Mouse (Mus musculus) midbrain, postnatal 0 days (tissue): Measurements from ENCODE around the gene Sema4d. TPM values are rescaled to one million over a fixed set of nuclear protein-coding genes. Genes with fewer than 3 reads are reported as not detected.

Source experiments
- ATAC-seq: fragments of 200-750 bp; cut with Nextera tagmentation; 2 replicates; pipeline ENCODE4 v1.8.0; 2017; ENCODE audit warnings: moderate number of reproducible peaks, mild to moderate bottlenecking, moderate TSS enrichment, moderate library complexity; ENCODE audit not compliant: low FRiP score
- DNase-seq: peaks from one replicate; pipeline ENCODE4 v3.0.0-alpha.2; 2015; ENCODE audit warnings: low spot score
- H3K27ac ChIP-seq: fragments of 300-500 bp; sonication (generic); 2 replicates; pipeline ENCODE4 v1.5.1; 2014; ENCODE audit warnings: low read depth, mild to moderate bottlenecking, low read length, mixed read lengths
- H3K27me3 ChIP-seq: fragments of 300-500 bp; sonication (generic); 2 replicates; pipeline ENCODE4 v1.6.1; 2014; ENCODE audit warnings: low read length, control low read depth, mixed read lengths; ENCODE audit not compliant: insufficient read depth
- H3K36me3 ChIP-seq: fragments of 300-500 bp; sonication (generic); 2 replicates; pipeline ENCODE4 v1.6.1; 2014; ENCODE audit warnings: low read length, control low read depth, mixed read lengths; ENCODE audit not compliant: insufficient read depth
- H3K4me1 ChIP-seq: fragments of 300-500 bp; sonication (generic); 2 replicates; pipeline ENCODE4 v1.6.1; 2014; ENCODE audit warnings: mild to moderate bottlenecking, control low read depth, antibody characterized with exemption, low read length, mixed read lengths; ENCODE audit not compliant: insufficient read depth
- H3K4me2 ChIP-seq: fragments of 300-500 bp; sonication (generic); 2 replicates; pipeline ENCODE4 v1.6.1; 2014; ENCODE audit warnings: low read depth, mild to moderate bottlenecking, low read length, mixed read lengths; ENCODE audit not compliant: poor library complexity, severe bottlenecking
- H3K4me3 ChIP-seq: fragments of 300-500 bp; sonication (generic); 2 replicates; pipeline ENCODE4 v1.5.1; 2014; ENCODE audit warnings: low read depth, mild to moderate bottlenecking, low read length, moderate library complexity
- H3K9ac ChIP-seq: fragments of 300-500 bp; sonication (generic); replicated peaks from 2 replicates; pipeline ENCODE4 v1.6.1; 2014; ENCODE audit warnings: mild to moderate bottlenecking, low read length, moderate library complexity, mixed read lengths; ENCODE audit not compliant: poor library complexity, severe bottlenecking
- H3K9me3 ChIP-seq: fragments of 300-500 bp; sonication (generic); 2 replicates; pipeline ENCODE4 v1.6.1; 2016; ENCODE audit warnings: low read length, control low read depth
- CTCF ChIP-seq: IDR thresholded peaks from 2 replicates; pipeline ENCODE4 v1.5.1; 2016; ENCODE audit warnings: antibody characterized with exemption, mild to moderate bottlenecking
- WGBS: fragments of 180-500 bp; shearing (Covaris S2); extraction: QIAGEN DNeasy Blood & Tissue Kit; methylation state at CpG from one replicate; pipeline ENCODE4 v1.1.7; 2014; 5-methylcytosine and 5-hydroxymethylcytosine counted together
- polyA plus RNA-seq: library from polyadenylated mRNA; unstranded; fragments of >200 nt; fragmentation: Nextera tagmentation; extraction: Ambion mirVana; gene quantifications from 2 replicates; pipeline ENCODE4 v1.2.1, GENCODE M21; 2015
- total RNA-seq: library from RNA; depleted of rRNA; stranded (reverse); fragments of >200 nt; gene quantifications from 2 replicates; pipeline ENCODE4 v1.2.3, GENCODE M21; 2014

Sema4d gene
- total and polyA plus RNA-seq, 2 experiments from 2014 or later, result 13.7 to 19.3 TPM

GRCm38 (mm10) chr13:51649740-51650139 is 143.8 kb downstream of the Sema4d start:
- 35% methylated on average over 1 of the region's 1 CpGs for WGBS
- Histone ChIP-seq H3K4me3 (no peak overlapping the region), H3K9ac (no peak overlapping the region), H3K4me1 (0 out of 2 replicates have a peak, but pooled peaks cover 4% of the 10 kb centered on the region), H3K27me3 (no peaks in the 10 kb centered on the region), H3K27ac (no peak overlapping the region), H3K9me3 (no peaks in the 10 kb centered on the region), H3K36me3 (peaks cover 8% of the 10 kb centered on the region; the same call in 1 of the 2 replicates), H3K4me2 (no peak overlapping the region)
- DNase-seq (no peak), ATAC-seq (no peak)
- no peak for TF ChIP-seq CTCF

- Histone ChIP-seq H3K4me1 (0 out of 2 replicates have a peak, but pooled peaks cover 4% of the 10 kb centered on the region), H3K4me2 (no peak overlapping the region), H3K9ac (no peak overlapping the region), H3K4me3 (no peak overlapping the region), H3K36me3 (peaks cover 3% of the 10 kb centered on the region; the same call in 1 of the 2 replicates), H3K27me3 (no peaks in the 10 kb centered on the region), H3K9me3 (no peaks in the 10 kb centered on the region), H3K27ac (no peak overlapping the region)
- ATAC-seq (no peak), DNase-seq (no peak)
- 95% methylated on average over 4 of the region's 4 CpGs for WGBS
- TF ChIP-seq CTCF, result no peak
Observed at GRCm38 (mm10) chr13:51648237-51648636, 145.3 kb downstream of the Sema4d start.

GRCm38 (mm10) chr13:51647770-51648169 is 145.8 kb downstream of the Sema4d start:
- Histone ChIP-seq H3K27me3 (no peaks in the 10 kb centered on the region), H3K4me1 (0 out of 2 replicates have a peak, but pooled peaks cover 4% of the 10 kb centered on the region), H3K27ac (no peak overlapping the region), H3K9ac (no peak overlapping the region), H3K4me2 (no peak overlapping the region), H3K4me3 (no peak overlapping the region), H3K36me3 (no peaks in the 10 kb centered on the region), H3K9me3 (no peaks in the 10 kb centered on the region)
- WGBS, result 89% methylated on average over 3 of the region's 3 CpGs
- TF ChIP-seq CTCF, result no peak
- no peak for DNase-seq
- no peak for ATAC-seq

GRCm38 (mm10) chr13:51646362-51647027 is 147.1 kb downstream of the Sema4d start:
- TF ChIP-seq CTCF, result no peak
- no peaks in the 10 kb centered on the region for H3K4me1 ChIP-seq
- no peak overlapping the region; the same call in 1 of the 2 replicates for H3K4me2 ChIP-seq
- H3K9ac ChIP-seq, result no peak overlapping the region
- no peaks in the 10 kb centered on the region for H3K27me3 ChIP-seq
- 21% methylated on average over 3 of the region's 3 CpGs for WGBS
- no peaks in the 10 kb centered on the region for H3K36me3 ChIP-seq
- no peak overlapping the region for H3K4me3 ChIP-seq
- ATAC-seq (no peak), DNase-seq (no peak)
- no peak overlapping the region for H3K27ac ChIP-seq
- H3K9me3 ChIP-seq, result no peaks in the 10 kb centered on the region

- ATAC-seq (no peak), DNase-seq (no peak)
- Histone ChIP-seq H3K27me3 (no peaks in the 10 kb centered on the region), H3K9ac (no peak overlapping the region), H3K9me3 (no peaks in the 10 kb centered on the region), H3K27ac (no peak overlapping the region), H3K4me3 (peak overlapping the region; percentile 61), H3K4me1 (no peaks in the 10 kb centered on the region), H3K36me3 (no peaks in the 10 kb centered on the region), H3K4me2 (peak overlapping the region; percentile 96)
- no peak for TF ChIP-seq CTCF
- WGBS, result under 1% methylated on average over 7 of the region's 7 CpGs
Observed at GRCm38 (mm10) chr13:51645872-51646271, 147.7 kb downstream of the Sema4d start.
